Mouse (Mus musculus) cerebellum, postnatal 14 days (tissue): ENCODE data around the gene Tspyl4.

ENCODE experiments used
- DNase-seq, 2 experiments: peaks; one replicate each; pipeline ENCODE4 v3.0.0; 2021; ENCODE audit warnings: mixed read lengths in 2 of 2

The Tspyl4 gene

DNA sequence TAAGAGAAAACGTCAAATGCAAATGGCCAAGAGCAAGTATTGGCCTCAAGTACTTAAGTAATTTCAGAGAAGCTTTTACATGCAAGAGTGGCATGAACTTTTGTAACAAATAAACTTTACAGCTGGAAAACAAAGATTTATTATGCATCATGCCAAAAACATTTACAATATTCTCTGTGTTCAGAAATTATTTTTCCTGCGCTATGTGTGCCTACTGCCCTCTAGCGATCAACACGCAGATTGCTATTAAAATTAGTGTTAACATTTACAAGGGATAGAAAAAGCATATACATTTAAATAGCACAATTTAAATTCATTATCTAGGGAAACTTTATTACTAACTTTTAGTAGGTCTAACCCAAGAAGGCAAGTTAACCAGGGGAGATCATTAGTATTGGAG lies 29.5 kb downstream of the Tspyl4 start:
- DNase-seq, result peak; percentile 16 to 43

GRCm38 (mm10) chr10:34327144-34327543 lies 29.9 kb downstream of the Tspyl4 start:
- no peak for DNase-seq

DNA sequence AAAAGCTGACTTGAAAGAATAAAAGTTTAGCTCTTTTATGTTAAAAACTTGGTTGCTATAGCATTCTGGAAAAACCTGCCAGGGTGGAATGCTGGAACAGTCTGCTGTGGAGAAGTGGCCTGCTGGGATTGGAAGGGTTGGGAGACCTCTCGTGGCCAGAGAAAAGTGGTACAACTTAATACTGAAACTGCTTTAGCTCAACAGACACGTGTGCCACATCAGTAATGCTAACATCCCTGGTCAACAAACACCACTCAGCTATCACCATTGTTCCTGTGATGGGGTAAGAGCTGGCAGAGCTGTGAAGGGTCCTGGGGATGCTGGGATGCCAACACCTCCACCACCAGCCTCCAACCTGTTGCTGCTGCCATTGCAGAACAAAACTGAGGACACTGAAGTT lies 31.1 kb downstream of the Tspyl4 start:
- peak; percentile 66 to 69 for DNase-seq

- DNase-seq, result no peak
These were observed 43.8 kb downstream of the Tspyl4 start for GRCm38 (mm10) chr10:34341014-34341413.

- DNase-seq, result no peak
These were observed 44.6 kb downstream of the Tspyl4 start for GRCm38 (mm10) chr10:34341886-34342285.
